Mouse (Mus musculus): ENCODE results near the gene Btnl4.
"Not testable (repeated sequence)": the region's sequence is repeated elsewhere in the genome, so short reads cannot be mapped to it uniquely, and the experiment has no call there.

Btnl4 gene

GRCm38 (mm10) chr17:34477238-34478013 is at the start of gene Btnl4:
Gene Btnl4, minus strand, starts transcription at chr17:34477318.
- DNase-seq, result not testable (repeated sequence)

DNA sequence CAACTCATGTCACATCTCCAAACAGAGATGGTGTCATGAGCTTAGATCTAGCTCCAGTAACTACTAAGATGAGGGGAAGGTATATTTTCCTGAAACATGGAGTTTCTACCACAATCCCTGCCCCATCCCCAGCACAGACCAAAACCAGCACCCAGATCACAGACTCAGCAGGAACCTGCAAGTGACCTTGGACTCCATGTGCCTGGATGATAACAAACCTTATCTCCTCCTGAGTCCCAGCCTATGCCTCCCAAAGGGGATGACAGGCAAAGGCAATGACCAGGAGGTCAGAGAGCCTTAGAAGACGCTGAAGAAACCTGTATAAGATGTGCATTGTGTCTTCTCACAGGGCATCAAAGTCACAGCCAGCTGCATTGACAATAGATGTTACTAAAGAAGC is 41.9 kb upstream of the Btnl4 start:
- DNase-seq, result no peak

- not testable (repeated sequence) for DNase-seq
Observed at GRCm38 (mm10) chr17:34518571-34518970, 41.5 kb upstream of the Btnl4 start.

DNA sequence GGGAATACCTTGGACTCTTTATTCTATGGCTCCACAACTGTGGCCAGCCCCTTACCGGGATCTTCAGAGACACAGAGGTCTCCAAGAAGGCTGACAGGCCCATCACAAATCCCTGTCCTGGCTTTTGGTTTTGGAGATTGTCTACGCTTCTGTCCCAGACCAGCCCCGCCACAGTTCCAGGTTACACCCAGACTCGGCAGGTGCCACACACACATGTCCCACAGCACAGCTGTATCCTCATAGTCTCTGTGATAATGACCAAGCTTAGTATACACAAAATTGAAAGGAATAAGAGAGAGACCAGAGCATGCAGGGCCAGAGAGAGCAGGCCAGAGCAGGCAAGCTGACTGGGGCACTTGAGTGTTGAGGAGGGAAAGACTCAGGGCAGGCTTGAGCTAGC is 40.7 kb upstream of the Btnl4 start:
- no peak for DNase-seq

GRCm38 (mm10) chr17:34517252-34517651 is 40.1 kb upstream of the Btnl4 start, which contains the start of gene Btnl6:
Gene Btnl6, minus strand, starts transcription at chr17:34517352.
- DNase-seq, result no peak

DNA sequence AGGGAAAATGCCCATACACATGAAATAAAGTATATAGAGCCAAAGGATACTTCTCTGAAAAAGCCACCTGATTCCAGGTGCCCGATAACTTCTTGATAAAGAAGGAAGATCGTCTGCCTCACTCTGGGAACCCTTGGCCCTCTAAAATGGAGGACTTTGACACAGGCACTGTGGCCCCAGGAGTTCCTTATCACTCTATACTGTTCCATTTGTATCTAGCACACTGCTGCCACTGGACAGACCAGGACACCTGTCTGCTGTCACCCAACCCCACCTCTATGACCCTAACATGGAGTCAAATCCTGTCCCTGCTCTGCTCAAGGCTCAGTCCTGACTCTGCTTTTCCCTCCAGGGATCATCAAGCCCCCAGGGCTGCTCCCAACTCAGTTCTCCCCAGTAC is 39.4 kb upstream of the Btnl4 start:
- no peak for DNase-seq

DNA sequence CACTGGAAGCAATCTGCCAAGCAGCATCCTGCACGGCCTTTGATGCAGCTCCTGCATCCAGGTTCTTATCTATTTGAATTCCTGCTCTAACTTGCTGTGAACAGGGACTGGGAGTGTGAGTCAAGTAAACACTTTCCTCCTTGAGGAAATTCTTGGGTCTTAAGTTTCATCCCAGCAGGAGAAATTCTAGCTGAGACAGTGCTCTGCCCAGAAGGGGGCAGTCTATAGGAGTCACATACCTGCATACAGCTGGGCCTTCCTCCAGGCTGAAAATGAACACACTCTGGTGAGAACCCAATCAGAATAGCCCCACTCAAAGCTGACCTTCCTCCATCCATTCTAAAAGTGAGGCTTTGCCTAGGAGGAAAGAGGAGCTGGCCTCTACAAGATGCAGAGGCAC is 34.6 kb upstream of the Btnl4 start:
- DNase-seq, result not testable (repeated sequence)

GRCm38 (mm10) chr17:34507591-34507990 is 30.5 kb upstream of the Btnl4 start:
- no peak for DNase-seq

GRCm38 (mm10) chr17:34497726-34498125 is 20.6 kb upstream of the Btnl4 start:
- not testable (repeated sequence) for DNase-seq

DNA sequence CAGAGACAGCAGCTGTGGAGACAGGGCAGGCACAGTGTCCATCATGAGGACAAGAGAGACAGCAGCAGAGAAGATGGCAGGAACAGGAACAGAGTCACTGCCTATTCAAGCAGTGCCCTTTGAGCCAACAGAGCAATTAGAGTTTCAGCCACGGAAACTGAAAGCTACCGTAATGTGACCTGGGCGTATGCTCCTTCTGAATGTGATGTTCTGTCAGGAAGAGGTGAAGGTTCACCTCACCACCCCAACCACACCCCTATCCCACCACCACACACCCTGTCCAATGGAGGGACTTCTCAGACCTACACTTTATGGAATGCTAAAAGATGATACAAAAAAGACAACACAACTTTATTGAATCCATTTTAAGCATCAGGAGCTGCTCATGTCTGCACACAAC is 20.2 kb upstream of the Btnl4 start:
- not testable (repeated sequence) for DNase-seq

- no peak for DNase-seq
Observed at GRCm38 (mm10) chr17:34496539-34496938, 19.4 kb upstream of the Btnl4 start.

DNA sequence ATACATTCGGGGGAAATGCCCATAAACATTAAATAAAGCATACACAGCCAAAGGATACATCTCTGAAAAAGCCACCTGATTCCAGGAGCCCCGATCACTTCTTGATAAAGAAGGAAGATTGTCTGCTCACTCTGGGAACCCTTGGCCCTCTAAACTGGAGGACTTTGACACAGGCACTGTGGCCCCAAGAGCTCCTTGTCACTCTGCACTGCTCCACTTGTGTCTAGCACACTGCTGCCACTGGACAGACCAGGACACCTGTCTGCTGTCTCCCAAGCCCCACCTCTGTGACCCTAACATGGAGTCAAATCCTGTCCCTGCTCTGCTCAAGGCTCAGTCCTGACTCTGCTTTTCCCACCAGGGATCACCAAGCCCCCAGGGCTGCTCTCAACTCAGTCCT is 18.0 kb upstream of the Btnl4 start:
- not testable (repeated sequence) for DNase-seq

DNA sequence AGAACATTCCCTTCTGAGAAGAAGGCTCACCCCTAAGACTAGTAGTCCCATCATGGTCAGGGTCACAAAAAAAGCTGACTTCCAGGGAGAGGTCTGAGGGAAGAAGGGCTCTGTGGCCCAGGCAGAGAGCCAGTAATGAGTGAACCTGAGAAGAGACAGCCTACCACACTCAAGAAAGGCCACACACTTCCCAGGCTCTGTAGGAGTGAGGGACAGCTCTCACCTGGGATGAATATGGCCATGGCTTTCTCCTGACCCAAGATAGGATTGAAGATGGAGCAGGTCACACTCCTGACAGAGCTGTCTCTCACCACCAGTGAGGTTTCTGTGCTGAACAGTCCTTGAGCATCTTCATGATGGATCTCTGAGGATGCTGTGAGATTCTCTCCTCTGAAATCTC is 15.7 kb upstream of the Btnl4 start:
- DNase-seq, result no peak

DNA sequence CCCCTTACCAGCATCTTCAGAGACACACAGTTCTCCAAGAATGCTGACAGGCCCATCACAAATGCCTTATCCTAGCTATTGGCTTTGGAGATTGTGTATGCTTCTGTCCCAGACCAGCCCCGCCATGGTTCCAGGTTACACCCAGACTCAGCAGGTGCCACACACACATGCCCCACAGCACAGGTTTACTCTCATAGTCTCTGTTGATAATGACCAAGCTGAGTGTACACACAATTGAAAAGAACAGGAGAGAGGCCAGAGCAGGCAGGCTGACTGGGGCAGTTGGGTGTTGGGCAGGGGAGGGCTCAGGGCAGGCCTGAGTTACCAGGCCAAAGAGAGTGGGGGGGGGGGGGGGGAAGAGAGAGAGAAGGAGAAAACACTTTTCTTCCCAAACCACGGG is 691 bp downstream of the Btnl4 start:
- DNase-seq, result no peak

- DNase-seq, result no peak
Observed at GRCm38 (mm10) chr17:34475060-34475459, 2.1 kb downstream of the Btnl4 start.

- no peak for DNase-seq
Observed at GRCm38 (mm10) chr17:34470491-34470890, 6.6 kb downstream of the Btnl4 start.

- not testable (repeated sequence) for DNase-seq
Observed at GRCm38 (mm10) chr17:34465906-34466305, 11.2 kb downstream of the Btnl4 start.

DNA sequence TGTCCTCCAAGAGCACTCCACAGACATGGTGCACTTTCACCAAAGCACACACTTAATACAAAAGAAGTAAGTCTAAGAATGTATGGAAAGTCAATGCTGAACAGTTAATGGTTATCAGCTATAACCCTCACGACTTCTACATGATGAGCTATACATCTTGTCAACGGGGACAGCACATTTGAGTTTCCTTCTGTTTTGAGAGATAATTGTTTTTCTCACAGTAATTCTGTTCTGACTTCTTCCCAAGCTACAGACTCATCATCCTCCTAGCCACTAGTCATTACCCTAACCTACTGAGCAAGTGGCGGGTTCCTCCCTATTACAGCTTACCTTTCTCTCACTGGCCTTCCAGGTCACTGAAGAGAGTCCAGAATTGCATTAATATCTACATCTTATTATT is 17.9 kb downstream of the Btnl4 start:
- DNase-seq, result no peak

GRCm38 (mm10) chr17:34457668-34458067 is 19.4 kb downstream of the Btnl4 start:
- DNase-seq, result no peak

- DNase-seq, result no peak
Observed at GRCm38 (mm10) chr17:34448473-34449041, 28.6 kb downstream of the Btnl4 start.

DNA sequence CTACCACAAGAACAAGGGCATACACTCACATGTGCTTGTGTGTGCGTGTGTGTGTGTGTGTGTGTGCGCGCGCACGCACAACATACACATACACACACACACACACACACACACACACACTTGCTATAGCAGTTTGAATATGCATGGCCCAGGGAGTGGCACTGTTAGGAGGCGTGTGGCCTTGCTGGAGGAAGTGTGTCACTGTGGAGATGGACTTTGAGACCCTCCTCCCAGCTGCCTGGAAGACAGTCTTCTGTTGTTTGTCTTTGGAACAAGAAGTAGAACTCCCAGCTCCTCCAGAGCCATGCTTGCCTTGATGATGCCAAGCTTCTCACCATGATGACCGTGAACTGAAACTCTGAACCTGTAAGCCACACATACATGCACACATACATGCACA is 35.1 kb downstream of the Btnl4 start:
- DNase-seq, result no peak

DNA sequence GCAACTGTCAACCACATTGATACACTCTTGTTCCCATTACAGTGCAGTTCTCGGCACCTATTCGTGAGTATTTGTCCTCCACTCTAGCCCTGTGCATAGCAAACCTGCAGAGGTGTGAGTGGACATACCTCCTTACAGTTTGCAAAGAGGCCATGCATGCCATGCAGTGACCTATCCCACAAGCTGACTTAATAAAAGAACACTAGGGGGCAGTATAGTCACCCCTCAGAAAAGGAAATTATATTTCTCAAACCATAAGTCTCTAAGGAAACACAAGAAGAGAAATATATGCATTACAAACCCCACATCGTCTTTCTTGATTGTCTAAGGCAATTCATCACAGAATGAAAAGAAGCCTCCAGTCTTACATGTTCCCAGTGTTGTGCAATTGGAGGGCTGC is 37.3 kb downstream of the Btnl4 start:
- no peak for DNase-seq

- no peak for DNase-seq
Observed at GRCm38 (mm10) chr17:34438588-34438987, 38.5 kb downstream of the Btnl4 start.

DNA sequence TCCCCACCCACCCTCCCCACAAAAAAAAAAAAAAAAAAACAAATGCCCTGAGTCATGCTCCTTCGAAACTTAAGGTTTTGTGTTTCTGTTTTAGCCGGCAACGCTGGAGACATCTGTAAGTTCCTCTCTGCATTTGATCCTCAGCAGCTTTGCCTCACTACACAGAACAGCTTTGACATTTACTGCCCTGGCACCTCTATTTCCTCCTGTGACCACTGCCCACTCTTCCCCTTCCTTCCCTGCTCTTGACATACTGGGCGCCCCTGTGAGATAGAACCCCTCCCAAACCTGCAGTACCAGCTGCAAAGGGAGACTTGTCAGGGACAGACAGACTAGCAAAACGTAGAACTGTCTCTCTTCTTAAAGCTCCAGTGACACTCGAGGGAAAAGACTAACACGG is 39.5 kb downstream of the Btnl4 start:
- no peak for DNase-seq

- DNase-seq, result no peak
Observed at GRCm38 (mm10) chr17:34437120-34437519, 40.0 kb downstream of the Btnl4 start.

Data from cerebellum, adult 11-12 months (tissue).